Mouse (Mus musculus) olfactory bulb, adult 2 months (tissue): ENCODE data around the gene Sclt1.

Experiments
- CTCF ChIP-seq: fragments of 200-500 bp; IDR thresholded peaks from 2 replicates; pipeline ENCODE4 v1.5.1; 2012; ENCODE audit warnings: low read depth, mild to moderate bottlenecking, low read length, moderate library complexity; ENCODE audit not compliant: insufficient read depth
- POLR2A ChIP-seq: fragments of 200-500 bp; IDR thresholded peaks from 2 replicates; pipeline ENCODE4 v1.6.1; 2012; ENCODE audit warnings: mild to moderate bottlenecking, low read depth, low read length, moderate library complexity; ENCODE audit not compliant: insufficient read depth

- TF ChIP-seq POLR2A (no peak), CTCF (no peak)
These were observed 46.6 kb downstream of the Sclt1 start for GRCm38 (mm10) chr3:41695681-41696080.
